Comparison of ENCODE assay signal across 8 mouse cellular contexts in the genomic region with DNA sequence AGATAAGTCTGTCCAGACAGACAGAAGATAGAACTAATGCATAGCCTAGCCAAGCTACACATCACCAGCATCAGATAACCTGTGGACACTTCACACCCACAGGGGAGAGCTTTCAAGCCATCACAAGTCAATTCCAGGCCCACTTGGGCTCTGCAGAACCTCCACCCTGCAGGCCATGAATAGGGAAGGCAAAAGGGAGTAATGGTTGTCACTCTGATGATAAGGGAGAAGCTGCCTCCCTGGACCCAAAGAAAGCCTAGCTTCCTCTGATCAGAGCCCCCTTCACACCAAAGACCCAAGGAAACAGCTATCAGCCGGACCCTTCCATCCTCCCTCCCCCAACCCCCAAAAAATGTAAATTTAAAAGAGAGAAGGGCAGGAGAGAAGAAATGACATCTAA. TPM values are rescaled to one million over a fixed set of nuclear protein-coding genes. Genes with fewer than 3 reads are reported as not detected.
DNase-seq lines count a peak whose midpoint lies in the region; ATAC-seq and TF ChIP-seq lines count a peak whose summit lies in the region.

No protein-coding gene starts in this region.

- no peaks in the 10 kb centered on the region for H3K36me3 ChIP-seq in embryonic facial prominence, embryonic 14.5 days (ENCODE audit: control insufficient read depth, insufficient read depth, low read length)
- no peaks in the 10 kb centered on the region for H3K36me3 ChIP-seq in hindbrain, embryonic 16.5 days (ENCODE audit: control insufficient read depth, insufficient read depth, low read length)
- no peaks in the 10 kb centered on the region for H3K36me3 ChIP-seq in midbrain, embryonic 16.5 days (ENCODE audit: control insufficient read depth, insufficient read depth, low read length)

- no peak for TF ChIP-seq POLR2A in lung, adult 2 months (IDR thresholded peaks at IDR 0.05; ENCODE audit: borderline replicate concordance, extremely low read depth, low read depth, low read length)

- no peak overlapping the region for H3K27ac ChIP-seq in embryonic facial prominence, embryonic 14.5 days (replicated peaks; ENCODE audit: low read depth, low read length)
- H3K27ac ChIP-seq in hindbrain, embryonic 16.5 days (ENCODE audit: low read depth, low read length): no peak overlapping the region; the same call in 1 of the 2 replicates
- no peak overlapping the region for H3K27ac ChIP-seq in midbrain, embryonic 16.5 days (ENCODE audit: low read length)

- 0 out of 2 replicates have a peak overlapping the region, but pooled peaks have one; percentile 14 for H3K9ac ChIP-seq in embryonic facial prominence, embryonic 14.5 days (ENCODE audit: low read depth, low read length)
- H3K9ac ChIP-seq in hindbrain, embryonic 16.5 days (ENCODE audit: low read depth, low read length): peak overlapping the region; percentile 86
- H3K9ac ChIP-seq in midbrain, embryonic 16.5 days (ENCODE audit: low read depth, low read length): peak overlapping the region; percentile 94

- peak overlapping the region; percentile 76 for H3K4me3 ChIP-seq in lung, adult 2 months (replicated peaks; ENCODE audit: extremely low read depth, low read depth, low read length)
- peak overlapping the region; percentile 85 for H3K4me3 ChIP-seq in embryonic facial prominence, embryonic 14.5 days (ENCODE audit: low read depth, low read length)
- peak overlapping the region; percentile 71 for H3K4me3 ChIP-seq in hindbrain, embryonic 16.5 days (ENCODE audit: low read length)
- H3K4me3 ChIP-seq in midbrain, embryonic 16.5 days (ENCODE audit: low read depth, low read length): peak overlapping the region; percentile 95

- peak overlapping the region; percentile 89 for H3K4me2 ChIP-seq in embryonic facial prominence, embryonic 14.5 days (ENCODE audit: low read depth, low read length)
- peak overlapping the region; percentile 66 for H3K4me2 ChIP-seq in hindbrain, embryonic 16.5 days (ENCODE audit: low read length)
- H3K4me2 ChIP-seq in midbrain, embryonic 16.5 days (ENCODE audit: low read length): peak overlapping the region; percentile 64

- H3K27me3 ChIP-seq in embryonic facial prominence, embryonic 14.5 days (replicated peaks; ENCODE audit: control insufficient read depth, insufficient read depth, low read length): no peaks in the 10 kb centered on the region
- no peaks in the 10 kb centered on the region for H3K27me3 ChIP-seq in hindbrain, embryonic 16.5 days (replicated peaks; ENCODE audit: control insufficient read depth, insufficient read depth, low read length)
- H3K27me3 ChIP-seq in midbrain, embryonic 16.5 days (ENCODE audit: control insufficient read depth, insufficient read depth, low read depth, low read length): no peaks in the 10 kb centered on the region

- H3K4me1 ChIP-seq in lung, adult 2 months (ENCODE audit: control insufficient read depth, insufficient read depth, low read length): peaks cover 3% of the 10 kb centered on the region; the same call in 1 of the 2 replicates
- peaks cover 3% of the 10 kb centered on the region; the same call in 1 of the 2 replicates for H3K4me1 ChIP-seq in embryonic facial prominence, embryonic 14.5 days (ENCODE audit: control insufficient read depth, insufficient read depth, low read length)
- H3K4me1 ChIP-seq in hindbrain, embryonic 16.5 days (ENCODE audit: control insufficient read depth, insufficient read depth, low read depth, low read length): peaks cover 9% of the 10 kb centered on the region
- H3K4me1 ChIP-seq in midbrain, embryonic 16.5 days (ENCODE audit: control insufficient read depth, insufficient read depth, low read length): peaks cover 22% of the 10 kb centered on the region

- whole genome bisulfite sequencing in lung, adult 2 months: 26% methylated on average over 1 of the region's 1 CpGs
- WGBS in embryonic facial prominence, embryonic 14.5 days: 20% methylated on average over 1 of the region's 1 CpGs
- 18% methylated on average over 1 of the region's 1 CpGs for WGBS in hindbrain, embryonic 16.5 days
- 11% methylated on average over 1 of the region's 1 CpGs for WGBS in midbrain, embryonic 16.5 days

- TF ChIP-seq CTCF in lung, adult 2 months (IDR thresholded peaks at IDR 0.05; ENCODE audit: insufficient read depth, low read length): no peak

- ATAC-seq in embryonic facial prominence, embryonic 14.5 days (ENCODE audit: low read depth): no peak
- no peak for ATAC-seq in hindbrain, embryonic 16.5 days
- ATAC-seq in midbrain, embryonic 16.5 days: no peak

- no peaks in the 10 kb centered on the region for H3K9me3 ChIP-seq in embryonic facial prominence, embryonic 14.5 days (ENCODE audit: control insufficient read depth, low read length)
- no peaks in the 10 kb centered on the region for H3K9me3 ChIP-seq in hindbrain, embryonic 16.5 days (ENCODE audit: control insufficient read depth, low read length)
- no peaks in the 10 kb centered on the region for H3K9me3 ChIP-seq in midbrain, embryonic 16.5 days (replicated peaks; ENCODE audit: control insufficient read depth, low read length, poor library complexity, severe bottlenecking)

- no peak for DNase-seq in lung, adult 2 months
- DNase-seq in lung, postnatal 10 days: no peak
- no peak for DNase-seq in embryonic facial prominence, embryonic 14.5 days (ENCODE audit: low spot score)
- DNase-seq in right cerebral cortex, postnatal 14 days: no peak
- no peak for DNase-seq in gastrocnemius, adult 8-10 months (ENCODE audit: low spot score in 2 of 2)
- no peak for DNase-seq in gastrocnemius, adult 18-20 months (ENCODE audit: low spot score)

RNA-seq across cellular contexts. Expression of a gene that starts 1.4 kb away (rescaled TPM):
- polyA plus RNA-seq in lung, adult 2 months (2012; rRNA removed): 21.1 and 22.7 TPM in 2 replicates
- 4.9 and 6.3 TPM in 2 replicates for polyA plus RNA-seq in embryonic facial prominence, embryonic 14.5 days (2014; fragmentation: Nextera tagmentation; extraction: Ambion mirVana)
- polyA plus RNA-seq in hindbrain, embryonic 16.5 days (2015; fragmentation: Nextera tagmentation; extraction: Ambion mirVana): 9.8 and 9.9 TPM in 2 replicates
- 12.4 and 13.1 TPM in 2 replicates for polyA plus RNA-seq in midbrain, embryonic 16.5 days (2015; fragmentation: Nextera tagmentation; extraction: Ambion mirVana)
- 10 to 100 TPM in 1 of 4 experiments, 1 to 10 TPM in 3; 7.3 to 10.3 (median 7.8) TPM for total RNA-seq in gastrocnemius, adult 8-10 months (2022)
- 1 to 10 TPM; 8.3 to 9.3 TPM for total RNA-seq in gastrocnemius, adult 18-20 months (2021)

Comparison
In these comparisons a context has a peak if more than half of its experiments do, and no peak if none do; other contexts are left out.
1. H3K9ac ChIP-seq: peak in every context shown above with its lines; median percentile 94 in midbrain, embryonic 16.5 days; 86 in hindbrain, embryonic 16.5 days; 14 in embryonic facial prominence, embryonic 14.5 days.